Mouse (Mus musculus) gastrocnemius, adult 2 months (tissue): ENCODE results near the gene Gm5890. TPM values are rescaled to one million over a fixed set of nuclear protein-coding genes. Genes with fewer than 3 reads are reported as not detected.
"Not testable (repeated sequence)": the region's sequence is repeated elsewhere in the genome, so short reads cannot be mapped to it uniquely, and the experiment has no call there.

Source experiments
- DNase-seq: peaks from one replicate; pipeline ENCODE4 v3.0.0; 2022
- H3K27ac ChIP-seq: fragments of 200-600 bp; 2 replicates; pipeline ENCODE4 v1.8.1; 2022; ENCODE audit warnings: mild to moderate bottlenecking
- H3K4me3 ChIP-seq: fragments of 200-600 bp; 2 replicates; pipeline ENCODE4 v1.8.1; 2022; ENCODE audit warnings: mild to moderate bottlenecking, moderate library complexity
- intact Hi-C: fragments of 180-260 bp; cut with DNase I; formaldehyde crosslinking; loops from one replicate; pipeline ENCODE4 v1.15.1; 2025
- long read RNA-seq, 2 experiments: library from polyadenylated mRNA; stranded (forward); transcript quantifications; one replicate each; pipeline ENCODE4 v2.0.0; 2021
- total RNA-seq, 2 experiments: library from RNA; stranded (reverse); gene quantifications; 2 replicates each; pipeline ENCODE4 v1.2.3; 2021

Gm5890 gene
- not detected for total RNA-seq
- long read RNA-seq, experiment 1, result 0 reads
- long read RNA-seq, experiment 2, result 0 reads

DNA sequence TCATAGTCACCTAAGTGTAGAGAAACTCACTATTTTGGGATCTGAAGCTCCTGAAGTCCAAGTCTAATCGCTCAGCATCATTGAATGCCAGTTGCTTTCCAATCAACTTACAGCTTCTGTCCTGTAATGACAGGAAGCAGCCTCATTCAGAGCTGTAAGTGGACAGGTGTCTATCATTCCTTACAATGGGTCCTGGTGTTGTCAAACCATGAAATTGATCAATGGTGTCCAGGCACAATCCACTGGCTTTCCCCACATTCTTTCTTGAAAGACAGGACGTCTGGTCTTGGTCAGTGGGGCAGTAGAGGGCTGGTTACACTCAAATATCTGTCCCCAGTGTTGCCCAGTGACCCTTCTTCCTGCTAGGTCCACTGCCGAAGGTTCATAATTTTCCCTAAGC is at the start of gene Gm5890:
TSS of gene Gm5890 (minus strand) at position 101 of the 400 bp plus-strand sequence.
- intact Hi-C loops, DNase-seq, H3K4me3 ChIP-seq, H3K27ac ChIP-seq: not testable (repeated sequence)

DNA sequence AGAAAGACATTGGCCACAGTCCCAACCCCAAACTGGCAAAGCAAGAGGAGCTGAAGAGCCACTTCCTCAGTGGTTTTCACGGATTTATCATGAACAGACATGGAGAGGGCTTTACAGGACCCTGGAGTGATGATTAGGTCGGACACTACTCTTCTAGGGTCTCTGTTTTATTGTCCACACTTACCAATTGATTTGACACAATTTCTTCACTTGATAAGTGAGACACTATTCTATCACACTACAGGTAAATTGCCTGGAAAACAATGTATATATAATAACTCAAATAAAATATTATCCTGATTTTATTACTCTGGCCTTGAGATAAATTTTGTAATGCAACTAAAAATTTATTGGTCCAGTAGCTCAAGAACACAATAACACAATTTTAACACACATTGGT is 28.9 kb downstream of the Gm5890 start, which contains the start of gene Gm4498:
TSS of gene Gm4498 (minus strand) at position 101 of the 400 bp plus-strand sequence.
- H3K27ac ChIP-seq, intact Hi-C loops, DNase-seq, H3K4me3 ChIP-seq: not testable (repeated sequence)

Other genes with a start within 250 kb of the Gm5890 start
- gene Vmn1r91, start 163.2 kb downstream of the Gm5890 start, total RNA-seq, result not detected
- not detected for gene Gm16442, start 140.3 kb downstream of the Gm5890 start, total RNA-seq
- gene Vmn1r93, start 123.7 kb downstream of the Gm5890 start, total RNA-seq, result not detected
- gene Vmn1r94, start 94.5 kb downstream of the Gm5890 start, total RNA-seq, result not detected
- not detected for gene Vmn1r95, start 69.1 kb downstream of the Gm5890 start, total RNA-seq
- not detected for gene Gm6164, start 57.2 kb downstream of the Gm5890 start, total RNA-seq
- not detected for gene Gm4498, start 29.0 kb downstream of the Gm5890 start, total RNA-seq
- gene Gm4133, start 71.2 kb upstream of the Gm5890 start, total RNA-seq, result not detected
- gene Gm5728, start 112.6 kb upstream of the Gm5890 start, total RNA-seq, result not detected
- gene Vmn1r100, start 155.1 kb upstream of the Gm5890 start, total RNA-seq, result not detected
- gene Vmn1r101, start 179.8 kb upstream of the Gm5890 start, total RNA-seq, result not detected
- not detected for gene Gm10670, start 212.1 kb upstream of the Gm5890 start, total RNA-seq
- gene Vmn1r103, start 247.7 kb upstream of the Gm5890 start, total RNA-seq, result not detected